Mouse (Mus musculus) right cerebral cortex, postnatal 10 days (tissue): Measurements from ENCODE around the gene Psmd9.
A peak's percentile ranks its signal among the peaks of the same experiment; 100 is the strongest.

ENCODE experiments used
- DNase-seq, 2 experiments: peaks; one replicate each; pipeline ENCODE4 v3.0.0; 2021; ENCODE audit warnings: low spot score in 2 of 2

The Psmd9 gene

GRCm38 (mm10) chr5:123169284-123169683 is at the start of gene Psmd9:
Gene Psmd9 (plus strand): TSS chr5:123169413.
- DNase-seq = no peak

- DNase-seq = peak in 1 of 2 experiments; percentile 22
Observed at GRCm38 (mm10) chr5:123120624-123121215, 48.5 kb upstream of the Psmd9 start.

GRCm38 (mm10) chr5:123122181-123122580 is 47.0 kb upstream of the Psmd9 start:
- DNase-seq = peak in 1 of 2 experiments; percentile 41

GRCm38 (mm10) chr5:123125105-123125504 is 44.1 kb upstream of the Psmd9 start:
- no peak for DNase-seq

- DNase-seq = no peak
Observed at GRCm38 (mm10) chr5:123125638-123126406, 43.4 kb upstream of the Psmd9 start.

- DNase-seq = peak in 1 of 2 experiments; percentile 17
Observed at GRCm38 (mm10) chr5:123127031-123127430, 42.2 kb upstream of the Psmd9 start.

- DNase-seq = no peak
Observed at GRCm38 (mm10) chr5:123128426-123129169, 40.6 kb upstream of the Psmd9 start.

- no peak for DNase-seq
Observed at GRCm38 (mm10) chr5:123129170-123129757, 39.9 kb upstream of the Psmd9 start.

- no peak for DNase-seq
Observed at GRCm38 (mm10) chr5:123130030-123130813, 39.0 kb upstream of the Psmd9 start.

- DNase-seq = no peak
Observed at GRCm38 (mm10) chr5:123130814-123131148, 38.4 kb upstream of the Psmd9 start.

- peak; percentile 92 to 95 for DNase-seq
Observed at GRCm38 (mm10) chr5:123132308-123133071, 36.7 kb upstream of the Psmd9 start, which contains the start of gene Rhof. Gene Rhof (minus strand): TSS chr5:123132692.

GRCm38 (mm10) chr5:123133083-123133783 is 36.0 kb upstream of the Psmd9 start:
- DNase-seq = peak; percentile 90 to 93

- DNase-seq = peak in 1 of 2 experiments; percentile 75
Observed at GRCm38 (mm10) chr5:123133784-123134143, 35.4 kb upstream of the Psmd9 start.

- peak; percentile 73 to 74 for DNase-seq
Observed at GRCm38 (mm10) chr5:123134186-123134874, 34.9 kb upstream of the Psmd9 start.

GRCm38 (mm10) chr5:123134875-123135382 is 34.3 kb upstream of the Psmd9 start:
- DNase-seq = no peak

- peak; percentile 75 to 87 for DNase-seq
Observed at GRCm38 (mm10) chr5:123135471-123136360, 33.5 kb upstream of the Psmd9 start.

GRCm38 (mm10) chr5:123136361-123137043 is 32.7 kb upstream of the Psmd9 start:
- peak; percentile 94 to 95 for DNase-seq
